Mouse (Mus musculus): ENCODE results near the gene Olig3.

- TF ChIP-seq CTCF (IDR thresholded peaks at IDR 0.05; ENCODE audit: low read depth) (no peak), EP300 (optimal IDR thresholded peaks at IDR 0.05) (no peak)
Observed at GRCm38 (mm10) chr10:19354146-19354545, 2.2 kb upstream of the Olig3 start.
